Mouse (Mus musculus) spleen, postnatal 10 days (tissue): Measurements from ENCODE around the gene Klra6.
"Not testable (repeated sequence)": the region's sequence is repeated elsewhere in the genome, so short reads cannot be mapped to it uniquely, and the experiment has no call there.

ENCODE experiments used
- DNase-seq, 2 experiments: peaks; one replicate each; pipeline ENCODE4 v3.0.0; 2021 to 2022; ENCODE audit warnings: low spot score in 2 of 2

Klra6 gene

DNA sequence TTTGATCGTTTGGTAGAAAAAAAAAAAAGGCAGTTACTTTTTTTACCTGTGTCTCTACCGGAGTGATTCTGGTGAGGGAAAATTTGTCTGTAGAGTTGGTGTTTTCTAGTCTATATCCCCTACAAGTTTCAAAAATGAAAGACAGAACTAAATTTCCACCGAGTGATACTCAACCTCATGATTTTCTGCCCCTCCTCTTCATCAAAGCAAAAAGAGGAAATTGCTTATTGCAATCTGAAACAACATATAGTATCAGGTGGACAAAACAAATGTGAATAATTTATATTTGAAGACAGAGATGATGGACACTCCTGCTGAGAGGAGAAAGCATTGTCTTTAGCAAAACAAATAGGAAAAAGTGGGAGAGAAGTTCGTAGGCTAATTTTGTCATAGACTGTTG, at the start of gene Klra6:
Klra6 (minus strand) TSS at position 101 of the 400 bp plus-strand sequence.
- no peak for DNase-seq

DNA sequence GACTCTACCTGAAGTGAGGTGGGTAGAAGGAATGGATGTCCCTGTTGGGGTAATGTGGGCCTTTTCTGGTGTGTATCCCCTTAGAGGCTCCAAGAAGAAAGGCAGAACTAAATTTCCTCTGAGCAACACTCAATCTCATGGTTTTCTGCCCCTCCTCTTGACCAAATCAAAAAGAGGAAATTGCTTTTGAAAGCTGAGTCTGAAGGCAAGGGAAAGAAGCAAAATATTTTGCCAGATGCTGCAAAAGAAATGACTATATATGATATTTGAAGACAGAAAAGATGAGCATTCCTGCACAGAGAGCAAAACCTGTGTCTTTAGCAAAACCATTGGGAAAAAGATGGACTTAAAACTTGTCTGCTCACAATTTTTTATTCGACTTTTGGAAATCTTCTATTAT, 40.4 kb upstream of the Klra6 start, which contains the start of gene Klra4:
Klra4 (minus strand) TSS at position 101 of the 400 bp plus-strand sequence.
- DNase-seq: not testable (repeated sequence)

DNA sequence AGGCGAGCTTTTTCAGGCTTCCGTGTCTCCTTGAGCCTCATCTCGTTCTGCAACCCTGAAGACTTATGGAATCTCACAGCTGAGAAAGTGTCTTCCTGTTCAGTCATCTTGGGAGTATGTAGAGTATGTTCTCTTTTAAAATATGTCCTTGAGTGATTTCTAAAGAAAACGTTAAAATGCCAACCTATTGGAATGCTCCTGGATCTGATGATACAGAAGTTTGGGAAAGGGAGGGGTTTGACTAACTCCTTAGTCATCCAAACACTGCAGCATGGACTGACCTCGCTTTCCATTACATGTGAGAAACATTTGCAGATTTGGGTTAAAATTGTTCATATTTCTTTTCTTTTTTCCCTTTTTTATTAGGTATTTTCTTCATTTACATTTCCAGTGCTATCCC, 38.4 kb upstream of the Klra6 start:
- DNase-seq: no peak

DNA sequence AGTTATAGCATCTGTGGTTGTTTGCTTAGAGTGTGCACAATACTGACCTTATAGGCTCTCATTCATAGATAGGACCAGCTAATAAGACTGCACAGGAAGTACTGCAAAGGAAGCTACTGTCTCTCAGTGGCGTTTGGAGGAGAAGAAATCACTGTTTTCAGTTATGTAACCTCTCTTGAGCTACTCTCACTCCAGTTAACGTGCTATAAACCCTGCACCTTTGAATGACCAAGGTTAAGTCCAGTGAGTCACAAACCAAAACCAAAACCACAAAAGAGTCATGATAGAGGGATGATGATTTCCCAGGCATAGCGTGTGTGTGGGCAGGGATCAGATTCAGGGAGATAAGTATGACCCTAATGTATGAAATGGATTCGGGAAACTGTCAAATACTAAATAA, 8.4 kb upstream of the Klra6 start:
- not testable (repeated sequence) for DNase-seq

DNA sequence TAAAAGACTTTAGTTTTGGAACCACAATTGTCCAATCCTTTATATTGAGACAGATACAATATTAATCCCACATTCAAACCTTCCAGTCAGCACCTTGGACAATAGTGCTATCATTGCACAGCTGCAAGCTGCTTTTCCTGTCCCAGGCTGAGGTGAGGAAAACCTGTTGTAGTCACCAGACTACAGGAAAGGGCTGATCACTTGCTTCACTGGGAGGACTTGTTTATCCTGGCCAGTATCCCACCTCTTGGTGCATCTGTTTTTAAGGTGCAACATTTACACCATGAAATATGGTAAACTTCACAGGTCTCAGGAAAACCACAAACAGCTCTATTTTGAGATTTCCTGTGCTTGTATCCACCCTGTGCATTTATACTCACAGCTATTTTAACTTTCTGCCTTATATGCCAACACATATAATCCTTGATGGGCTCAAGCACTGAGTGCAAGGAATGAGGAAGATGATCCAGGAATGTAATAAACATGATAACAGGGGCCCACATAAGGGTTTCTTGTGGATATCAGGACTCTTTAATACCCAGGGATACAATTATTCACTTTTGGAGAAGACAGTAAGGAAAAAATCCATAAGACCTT, 4.8 kb upstream of the Klra6 start:
- not testable (repeated sequence) for DNase-seq
